ENCODE assay signal across 11 mouse cellular contexts in genomic region chr6:52843027-52843426, GRCm38 (mm10).
DNase-seq lines count a peak whose midpoint lies in the region; ATAC-seq and TF ChIP-seq lines count a peak whose summit lies in the region.
"Had no signal": no experiment of that assay in that cellular context is flagged by ENCODE, and none has a peak within 500 bp of the region (broad histone marks: within the 10 kb centered on the region; RNA-seq: fewer than 3 reads in every experiment).

No protein-coding gene starts in this region.

- 72% methylated on average over 4 of the region's 4 CpGs for WGBS in kidney, adult 2 months

- no peaks in the 10 kb centered on the region for H3K27me3 ChIP-seq in kidney, adult 2 months (replicated peaks; ENCODE audit: control insufficient read depth, insufficient read depth, low read length)

- H3K4me3 ChIP-seq in kidney, adult 2 months (ENCODE audit: insufficient read depth, low read depth, low read length) = no peak overlapping the region
- H3K4me3 ChIP-seq: limb, embryonic 13.5 days had no signal

- no peak for ATAC-seq in monocyte, adult 5-6 weeks (replicated peaks; ENCODE audit: insufficient number of reproducible peaks, low FRiP score, low TSS enrichment, poor library complexity, severe bottlenecking)

- peak; percentile 61 for TF ChIP-seq CTCF in kidney, adult 2 months (conservative IDR thresholded peaks at IDR 0.05; ENCODE audit: insufficient read depth, insufficient read length, low read depth, low read length)

- no peak overlapping the region for H3K27ac ChIP-seq in kidney, adult 2 months (ENCODE audit: insufficient read depth, low read depth, low read length)
- H3K27ac ChIP-seq: limb, embryonic 13.5 days had no signal

- no peaks in the 10 kb centered on the region; the same call in 1 of the 2 replicates for H3K4me1 ChIP-seq in kidney, adult 2 months (ENCODE audit: control insufficient read depth, insufficient read depth, low read length)

- H3K36me3 ChIP-seq in kidney, adult 2 months (ENCODE audit: control insufficient read depth, insufficient read depth, low read length) = no peaks in the 10 kb centered on the region
- H3K36me3 ChIP-seq: limb, embryonic 13.5 days had no signal

- no peak for TF ChIP-seq POLR2A in kidney, adult 2 months (IDR thresholded peaks at IDR 0.05; ENCODE audit: low read depth, low read length)

- DNase-seq in adrenal gland, adult 2 months = peak; percentile 25
- DNase-seq in adrenal gland, adult 8-10 months = no peak
- peak; percentile 26 for DNase-seq in kidney, adult 2 months
- DNase-seq in kidney, adult 11 months = no peak
- DNase-seq in 3T3-L1 (ENCODE audit: low read depth, low spot score) = peak; percentile 36
- peak; percentile 17 for DNase-seq in kidney, postnatal 14 days
- no peak for DNase-seq in layer of hippocampus, adult 18-20 months (ENCODE audit: low spot score in 2 of 2)
- DNase-seq: gastrocnemius, postnatal 25 days; right cerebral cortex, postnatal 4 days had no signal

Comparison
In these comparisons a context has a peak if more than half of its experiments do, and no peak if none do; other contexts are left out.
1. DNase-seq: peak in adrenal gland, adult 2 months (single experiment), kidney, adult 2 months (single experiment), 3T3-L1 (single experiment) and kidney, postnatal 14 days (single experiment); none in adrenal gland, adult 8-10 months (single experiment), kidney, adult 11 months (single experiment) and layer of hippocampus, adult 18-20 months (0 of 2).